Mouse (Mus musculus) lung, postnatal 0 days (tissue): ENCODE results near the gene Iqub. TPM values are rescaled to one million over a fixed set of nuclear protein-coding genes. Genes with fewer than 3 reads are reported as not detected.

Experiments used
- ATAC-seq: fragments of 200-750 bp; cut with Nextera tagmentation; 2 replicates; pipeline ENCODE4 v1.8.0; 2017; ENCODE audit warnings: moderate library complexity
- DNase-seq: peaks from one replicate; pipeline ENCODE4 v3.0.0-alpha.2; 2016; ENCODE audit warnings: low spot score
- H3K27ac ChIP-seq: fragments of 300-500 bp; sonication (generic); 2 replicates; pipeline ENCODE4 v1.5.1; 2014; ENCODE audit warnings: antibody characterized with exemption, mild to moderate bottlenecking, low read length, mixed read lengths
- H3K27me3 ChIP-seq: fragments of 300-500 bp; sonication (generic); replicated peaks from 2 replicates; pipeline ENCODE4 v1.6.1; 2014; ENCODE audit warnings: low read length, mixed read lengths; ENCODE audit not compliant: insufficient read depth
- H3K36me3 ChIP-seq: fragments of 300-500 bp; sonication (generic); 2 replicates; pipeline ENCODE4 v1.6.1; 2014; ENCODE audit warnings: low read length, mixed read lengths; ENCODE audit not compliant: insufficient read depth
- H3K4me1 ChIP-seq: fragments of 300-500 bp; sonication (generic); 2 replicates; pipeline ENCODE4 v1.6.1; 2014; ENCODE audit warnings: antibody characterized with exemption, low read depth, low read length, mixed read lengths; ENCODE audit not compliant: insufficient read depth
- H3K4me2 ChIP-seq: fragments of 300-500 bp; sonication (generic); replicated peaks from 2 replicates; pipeline ENCODE4 v1.6.1; 2014; ENCODE audit warnings: low read depth, mild to moderate bottlenecking, low read length, moderate library complexity, mixed read lengths
- H3K4me3 ChIP-seq: fragments of 300-500 bp; sonication (generic); 2 replicates; pipeline ENCODE4 v1.5.1; 2014; ENCODE audit warnings: low read depth, low read length
- H3K9ac ChIP-seq: fragments of 300-500 bp; sonication (generic); replicated peaks from 2 replicates; pipeline ENCODE4 v1.6.1; 2014; ENCODE audit warnings: low read depth, mild to moderate bottlenecking
- H3K9me3 ChIP-seq: fragments of 300-500 bp; sonication (generic); 2 replicates; pipeline ENCODE4 v1.6.1; 2016; ENCODE audit warnings: low read length, mixed read lengths
- CTCF ChIP-seq: IDR thresholded peaks from 2 replicates; pipeline ENCODE4 v1.5.1; 2016; ENCODE audit warnings: antibody characterized with exemption, mild to moderate bottlenecking
- EP300 ChIP-seq: IDR thresholded peaks from 2 replicates; pipeline ENCODE4 v1.6.1; 2016; ENCODE audit warnings: antibody characterized with exemption, mild to moderate bottlenecking, control low read depth
- WGBS: fragments of 180-500 bp; shearing (Covaris S2); extraction: QIAGEN DNeasy Blood & Tissue Kit; methylation state at CpG from one replicate; pipeline ENCODE4 v1.1.7; 2014; 5-methylcytosine and 5-hydroxymethylcytosine counted together
- polyA plus RNA-seq: library from polyadenylated mRNA; unstranded; fragments of >200 nt; fragmentation: Nextera tagmentation; extraction: Ambion mirVana; gene quantifications from 2 replicates; pipeline ENCODE4 v1.2.1, GENCODE M21; 2015

The Iqub gene
- polyA plus RNA-seq, 1 experiment from 2014 or later, result 1.9 TPM

DNA sequence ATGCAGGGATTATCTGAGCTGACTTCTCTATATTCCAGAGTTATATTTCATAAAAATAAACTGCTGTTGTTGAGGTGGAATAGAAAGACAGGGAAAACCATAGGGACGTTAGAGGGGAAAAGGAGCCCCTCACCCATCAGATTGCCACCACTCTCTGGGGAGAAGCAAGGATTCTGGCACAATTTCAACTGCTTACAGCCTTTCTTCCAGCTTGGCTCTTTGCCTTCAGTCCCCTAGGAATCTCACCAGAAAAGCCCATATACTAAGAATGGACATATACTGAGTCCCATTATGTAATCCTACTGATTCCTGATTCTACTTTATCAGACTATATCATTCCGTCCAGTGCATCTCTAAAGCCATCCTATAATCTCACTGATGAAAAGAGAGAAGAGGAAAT, 10.7 kb downstream of the Iqub start:
- Histone ChIP-seq H3K9ac (no peak overlapping the region), H3K9me3 (no peaks in the 10 kb centered on the region), H3K36me3 (no peaks in the 10 kb centered on the region), H3K4me2 (no peak overlapping the region), H3K4me3 (no peak overlapping the region), H3K27ac (no peak overlapping the region), H3K27me3 (no peaks in the 10 kb centered on the region), H3K4me1 (no peaks in the 10 kb centered on the region)
- DNase-seq (no peak), ATAC-seq (no peak)
- TF ChIP-seq EP300 (no peak), CTCF (no peak)
- 55% methylated on average over 2 of the region's 2 CpGs for WGBS

GRCm38 (mm10) chr6:24490341-24490740, 24.5 kb downstream of the Iqub start:
- DNase-seq (peak; percentile 58), ATAC-seq (no peak)
- no peak overlapping the region for H3K4me2 ChIP-seq
- H3K27me3 ChIP-seq, result no peaks in the 10 kb centered on the region
- H3K9me3 ChIP-seq, result no peaks in the 10 kb centered on the region
- no peak overlapping the region for H3K9ac ChIP-seq
- no peaks in the 10 kb centered on the region for H3K4me1 ChIP-seq
- no peak overlapping the region for H3K4me3 ChIP-seq
- H3K27ac ChIP-seq, result no peak overlapping the region
- H3K36me3 ChIP-seq, result no peaks in the 10 kb centered on the region
- TF ChIP-seq EP300 (no peak), CTCF (peak; percentile 70)
- 3% methylated on average over 1 of the region's 1 CpGs for WGBS

GRCm38 (mm10) chr6:24486530-24486929, 28.3 kb downstream of the Iqub start:
- no peak for DNase-seq
- 67% methylated on average over 5 of the region's 5 CpGs for WGBS
- Histone ChIP-seq H3K36me3 (no peaks in the 10 kb centered on the region), H3K4me3 (no peak overlapping the region), H3K4me2 (no peak overlapping the region), H3K9me3 (no peaks in the 10 kb centered on the region), H3K27ac (no peak overlapping the region), H3K27me3 (no peaks in the 10 kb centered on the region), H3K4me1 (no peaks in the 10 kb centered on the region), H3K9ac (no peak overlapping the region)
- no peak for TF ChIP-seq EP300
- no peak for TF ChIP-seq CTCF
- ATAC-seq, result no peak

DNA sequence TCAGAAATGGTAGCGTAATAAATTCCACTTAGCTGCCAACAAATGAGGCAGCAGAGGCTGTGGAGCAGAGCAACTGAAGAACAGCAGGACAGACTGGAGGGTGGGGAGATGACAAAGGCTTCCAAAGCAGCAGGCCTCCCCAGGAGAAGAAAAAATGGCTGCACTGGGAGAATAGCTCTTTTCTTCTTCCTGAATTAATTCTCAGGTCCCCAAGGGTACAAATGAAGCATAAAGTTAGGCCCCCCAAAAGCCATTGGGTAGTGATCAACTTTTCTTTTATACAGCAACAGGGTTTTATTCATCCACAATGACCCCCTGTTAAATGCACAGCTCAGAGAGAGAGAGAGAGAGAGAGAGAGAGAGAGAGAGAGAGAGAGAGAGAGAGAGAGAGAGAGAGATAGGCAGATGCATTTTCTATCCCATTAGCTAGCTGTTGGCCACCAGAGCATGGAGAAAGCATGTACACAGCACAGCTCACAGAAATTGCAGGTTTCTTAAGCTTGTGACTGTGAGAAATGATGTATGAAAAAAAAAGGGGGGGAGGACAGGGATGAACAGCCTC, 44.2 kb downstream of the Iqub start:
- Histone ChIP-seq H3K27ac (no peak overlapping the region), H3K36me3 (no peaks in the 10 kb centered on the region), H3K9ac (no peak overlapping the region), H3K27me3 (no peaks in the 10 kb centered on the region), H3K4me1 (no peaks in the 10 kb centered on the region), H3K9me3 (no peaks in the 10 kb centered on the region), H3K4me2 (no peak overlapping the region), H3K4me3 (no peak overlapping the region)
- WGBS, result 82% methylated on average over 1 of the region's 1 CpGs
- TF ChIP-seq CTCF (no peak), EP300 (no peak)
- DNase-seq (no peak), ATAC-seq (no peak)

GRCm38 (mm10) chr6:24470135-24470534, 44.7 kb downstream of the Iqub start:
- no peak overlapping the region for H3K27ac ChIP-seq
- TF ChIP-seq EP300, result no peak
- TF ChIP-seq CTCF, result no peak
- no peaks in the 10 kb centered on the region for H3K27me3 ChIP-seq
- WGBS, result 87% methylated on average over 2 of the region's 2 CpGs
- H3K4me1 ChIP-seq, result no peaks in the 10 kb centered on the region
- ATAC-seq (no peak), DNase-seq (no peak)
- H3K4me3 ChIP-seq, result no peak overlapping the region
- H3K4me2 ChIP-seq, result no peak overlapping the region
- no peaks in the 10 kb centered on the region for H3K36me3 ChIP-seq
- H3K9me3 ChIP-seq, result no peaks in the 10 kb centered on the region
- H3K9ac ChIP-seq, result no peak overlapping the region

DNA sequence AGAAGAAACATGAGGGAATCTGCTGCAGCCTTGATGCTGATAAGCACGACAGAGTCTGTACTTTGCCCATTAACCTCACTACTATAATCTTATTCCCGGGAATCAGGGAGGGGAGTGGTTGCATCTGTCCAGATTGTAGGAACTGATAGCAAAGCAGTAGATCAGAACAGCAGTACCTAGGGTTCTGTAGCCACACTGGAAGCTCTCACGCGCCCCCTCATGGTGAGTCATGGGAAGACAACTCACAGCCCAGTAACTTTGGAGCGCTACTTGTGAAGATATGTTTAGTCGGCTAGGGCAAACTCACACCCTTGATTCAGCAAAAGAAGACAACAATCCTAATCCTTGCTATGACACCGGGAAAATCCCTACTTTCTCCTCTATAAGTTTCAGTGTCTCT, 58.8 kb downstream of the Iqub start:
- TF ChIP-seq EP300 (no peak), CTCF (peak; percentile 79)
- peak; percentile 29 for DNase-seq
- H3K36me3 ChIP-seq, result no peaks in the 10 kb centered on the region
- ATAC-seq, result no peak
- no peak overlapping the region for H3K4me2 ChIP-seq
- no peak overlapping the region for H3K27ac ChIP-seq
- H3K9ac ChIP-seq, result no peak overlapping the region
- H3K4me1 ChIP-seq, result no peaks in the 10 kb centered on the region
- H3K4me3 ChIP-seq, result no peak overlapping the region
- no peaks in the 10 kb centered on the region for H3K9me3 ChIP-seq
- no peaks in the 10 kb centered on the region for H3K27me3 ChIP-seq
- 32% methylated on average over 7 of the region's 7 CpGs for WGBS
